Mouse (Mus musculus) embryonic facial prominence, embryonic 10.5 days (tissue): ENCODE data around the gene Paqr5. TPM values are rescaled to one million over a fixed set of nuclear protein-coding genes. Genes with fewer than 3 reads are reported as not detected.

Experiments used
- DNase-seq: peaks from one replicate; pipeline ENCODE4 v3.0.0-alpha.2; 2017; ENCODE audit warnings: low spot score
- H3K27ac ChIP-seq: fragments of 300-500 bp; sonication (generic); replicated peaks from 2 replicates; pipeline ENCODE4 v1.5.1; 2016; ENCODE audit warnings: mild to moderate bottlenecking
- H3K27me3 ChIP-seq: fragments of 300-500 bp; sonication (generic); replicated peaks from 2 replicates; pipeline ENCODE4 v1.6.1; 2016; ENCODE audit warnings: low read depth, mild to moderate bottlenecking; ENCODE audit not compliant: poor library complexity, severe bottlenecking
- H3K36me3 ChIP-seq: fragments of 300-500 bp; sonication (generic); replicated peaks from 2 replicates; pipeline ENCODE4 v1.6.1; 2016; ENCODE audit warnings: mild to moderate bottlenecking, moderate library complexity
- H3K4me1 ChIP-seq: fragments of 300-500 bp; sonication (generic); 2 replicates; pipeline ENCODE4 v1.6.1; 2016
- H3K4me3 ChIP-seq: fragments of 300-500 bp; sonication (generic); 2 replicates; pipeline ENCODE4 v1.5.1; 2016; ENCODE audit warnings: mild to moderate bottlenecking, moderate library complexity
- H3K9me3 ChIP-seq: fragments of 300-500 bp; sonication (generic); 2 replicates; pipeline ENCODE4 v1.6.1; 2016; ENCODE audit warnings: mild to moderate bottlenecking
- WGBS: fragments of 180-500 bp; shearing (Covaris S2); methylation state at CpG from one replicate; pipeline ENCODE4 v1.1.7; 2016; 5-methylcytosine and 5-hydroxymethylcytosine counted together
- polyA plus RNA-seq: library from polyadenylated mRNA; unstranded; fragments of >200 nt; fragmentation: Nextera tagmentation; extraction: Ambion mirVana; gene quantifications from 2 replicates; pipeline ENCODE4 v1.2.1, GENCODE M21; 2016

Gene Paqr5
- polyA plus RNA-seq, 1 experiment from 2014 or later, result 1.2 TPM

GRCm38 (mm10) chr9:61999653-62000420, 26.8 kb downstream of the Paqr5 start:
- Histone ChIP-seq H3K36me3 (no peaks in the 10 kb centered on the region), H3K27me3 (no peaks in the 10 kb centered on the region; the same call in none of the 2 replicates), H3K4me3 (no peak overlapping the region), H3K9me3 (no peaks in the 10 kb centered on the region), H3K4me1 (peaks cover 17% of the 10 kb centered on the region), H3K27ac (no peak overlapping the region)
- no peak for DNase-seq
- 73% methylated on average over 6 of the region's 6 CpGs for WGBS

- Histone ChIP-seq H3K4me3 (no peak overlapping the region), H3K36me3 (no peaks in the 10 kb centered on the region), H3K27me3 (no peaks in the 10 kb centered on the region; the same call in 1 of the 2 replicates), H3K9me3 (no peaks in the 10 kb centered on the region), H3K27ac (no peak overlapping the region), H3K4me1 (peaks cover 9% of the 10 kb centered on the region; the same call in 1 of the 2 replicates)
- DNase-seq, result peak; percentile 20
- WGBS, result 69% methylated on average over 6 of the region's 6 CpGs
Observed at GRCm38 (mm10) chr9:61997860-61998259, 28.8 kb downstream of the Paqr5 start.

- DNase-seq, result no peak
- Histone ChIP-seq H3K27ac (no peak overlapping the region), H3K4me3 (no peak overlapping the region), H3K9me3 (no peaks in the 10 kb centered on the region), H3K36me3 (no peaks in the 10 kb centered on the region), H3K27me3 (no peaks in the 10 kb centered on the region), H3K4me1 (no peaks in the 10 kb centered on the region)
- WGBS, result 66% methylated on average over 4 of the region's 4 CpGs
Observed at GRCm38 (mm10) chr9:61991158-61991557, 35.5 kb downstream of the Paqr5 start.

- H3K4me3 ChIP-seq, result no peak overlapping the region
- WGBS, result 39% methylated on average over 3 of the region's 3 CpGs
- H3K27me3 ChIP-seq, result no peaks in the 10 kb centered on the region
- no peak for DNase-seq
- H3K27ac ChIP-seq, result no peak overlapping the region
- no peaks in the 10 kb centered on the region for H3K9me3 ChIP-seq
- no peaks in the 10 kb centered on the region for H3K36me3 ChIP-seq
- no peaks in the 10 kb centered on the region for H3K4me1 ChIP-seq
Observed at GRCm38 (mm10) chr9:61990738-61991137, 35.9 kb downstream of the Paqr5 start.

DNA sequence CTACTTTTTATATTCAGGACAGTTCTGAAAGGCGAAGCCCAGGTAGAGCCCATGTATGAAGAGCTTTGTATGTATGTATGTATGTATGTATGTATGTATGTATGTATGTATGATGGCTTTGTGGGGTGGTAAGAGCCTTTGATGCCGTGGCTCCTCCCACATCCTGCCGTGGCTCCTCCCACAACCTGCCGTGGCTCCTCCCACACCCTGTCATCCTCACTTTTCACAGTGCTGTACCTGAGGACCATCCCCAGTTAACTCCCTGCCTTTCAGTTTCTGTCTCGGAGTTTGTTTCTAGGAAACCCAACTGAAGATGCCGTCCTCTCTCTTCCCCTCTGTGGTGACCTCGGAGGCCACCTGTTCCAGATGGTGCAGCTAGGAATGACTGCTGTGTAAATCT, 40.6 kb downstream of the Paqr5 start:
- Histone ChIP-seq H3K27ac (no peak overlapping the region), H3K9me3 (no peaks in the 10 kb centered on the region), H3K27me3 (no peaks in the 10 kb centered on the region), H3K4me1 (peaks cover 25% of the 10 kb centered on the region), H3K36me3 (no peaks in the 10 kb centered on the region), H3K4me3 (no peak overlapping the region)
- no peak for DNase-seq
- WGBS, result 85% methylated on average over 7 of the region's 7 CpGs

DNA sequence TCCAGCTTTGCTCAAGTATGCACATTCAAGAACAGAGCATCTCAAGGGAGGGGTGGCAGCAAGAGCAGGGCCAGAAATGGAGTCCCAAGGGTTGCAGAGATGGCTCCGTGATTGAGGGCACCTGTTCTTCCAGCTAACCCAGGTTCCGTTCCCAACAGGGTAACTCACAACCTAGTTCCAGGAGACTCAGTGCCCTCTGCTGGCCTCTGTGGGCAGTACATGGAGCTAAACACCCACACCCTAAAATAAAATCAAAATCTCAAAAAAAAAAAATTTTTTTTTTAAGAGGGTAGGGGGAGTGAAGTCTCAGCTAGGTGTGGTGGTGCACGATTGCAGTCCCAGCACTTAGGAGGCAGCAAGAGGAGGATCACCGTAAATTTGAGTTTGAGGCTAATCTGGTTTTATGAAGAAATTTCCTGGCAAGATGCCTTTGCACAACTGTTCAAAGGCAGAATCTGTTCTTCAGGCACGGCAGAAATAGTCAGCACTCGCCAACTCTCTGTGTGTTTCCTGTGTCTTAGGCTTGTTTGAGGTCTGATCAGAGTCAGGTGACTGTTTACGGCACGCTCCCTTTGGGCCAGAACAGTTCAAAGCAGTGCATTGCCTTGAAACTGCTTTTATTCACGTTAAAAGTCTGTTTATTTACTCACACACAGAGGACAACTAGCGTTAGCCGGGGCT, 41.3 kb downstream of the Paqr5 start:
- DNase-seq, result peak; percentile 60
- WGBS, result 61% methylated on average over 11 of the region's 11 CpGs
- no peaks in the 10 kb centered on the region for H3K9me3 ChIP-seq

GRCm38 (mm10) chr9:61982940-61983620, 43.6 kb downstream of the Paqr5 start:
- 86% methylated on average over 7 of the region's 7 CpGs for WGBS
- H3K4me3 ChIP-seq, result no peak overlapping the region
- H3K9me3 ChIP-seq, result no peaks in the 10 kb centered on the region
- no peak for DNase-seq
- H3K36me3 ChIP-seq, result no peaks in the 10 kb centered on the region
- H3K27ac ChIP-seq, result no peak overlapping the region
- H3K27me3 ChIP-seq, result no peaks in the 10 kb centered on the region
- peaks cover 26% of the 10 kb centered on the region for H3K4me1 ChIP-seq

More for the DNA sequence above, 41.3 kb downstream of the Paqr5 start:
- Histone ChIP-seq H3K27ac (no peak overlapping the region), H3K4me3 (no peak overlapping the region), H3K27me3 (no peaks in the 10 kb centered on the region), H3K36me3 (no peaks in the 10 kb centered on the region), H3K4me1 (peaks cover 26% of the 10 kb centered on the region)

- Histone ChIP-seq H3K9me3 (no peaks in the 10 kb centered on the region), H3K4me1 (peaks cover 26% of the 10 kb centered on the region), H3K4me3 (no peak overlapping the region), H3K36me3 (no peaks in the 10 kb centered on the region), H3K27me3 (no peaks in the 10 kb centered on the region), H3K27ac (no peak overlapping the region)
- no peak for DNase-seq
- 82% methylated on average over 5 of the region's 5 CpGs for WGBS
Observed at GRCm38 (mm10) chr9:61981876-61982275, 44.8 kb downstream of the Paqr5 start.

DNA sequence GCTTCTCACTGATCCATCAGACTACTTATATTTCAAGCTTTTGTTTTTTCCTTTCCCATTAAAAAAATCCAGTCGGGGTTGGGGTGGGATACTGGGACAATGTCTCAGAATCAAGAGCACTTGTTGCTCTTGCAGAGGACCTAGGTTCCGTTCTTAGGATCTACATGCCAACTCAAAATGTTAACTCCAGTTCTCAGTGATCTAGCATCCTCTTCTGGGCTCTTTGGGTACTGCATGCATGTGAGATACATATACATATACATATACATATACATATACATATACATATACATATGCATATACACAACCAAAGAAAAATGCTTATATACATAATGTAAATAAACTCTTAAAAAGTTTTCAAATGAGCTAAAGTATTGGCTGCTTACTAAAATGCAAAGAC, 46.7 kb downstream of the Paqr5 start:
- no peaks in the 10 kb centered on the region for H3K27me3 ChIP-seq
- no peaks in the 10 kb centered on the region for H3K36me3 ChIP-seq
- H3K4me3 ChIP-seq, result no peak overlapping the region
- H3K4me1 ChIP-seq, result peaks cover 21% of the 10 kb centered on the region
- no peaks in the 10 kb centered on the region for H3K9me3 ChIP-seq
- 87% methylated on average over 2 of the region's 2 CpGs for WGBS
- DNase-seq, result no peak
- no peak overlapping the region for H3K27ac ChIP-seq

DNA sequence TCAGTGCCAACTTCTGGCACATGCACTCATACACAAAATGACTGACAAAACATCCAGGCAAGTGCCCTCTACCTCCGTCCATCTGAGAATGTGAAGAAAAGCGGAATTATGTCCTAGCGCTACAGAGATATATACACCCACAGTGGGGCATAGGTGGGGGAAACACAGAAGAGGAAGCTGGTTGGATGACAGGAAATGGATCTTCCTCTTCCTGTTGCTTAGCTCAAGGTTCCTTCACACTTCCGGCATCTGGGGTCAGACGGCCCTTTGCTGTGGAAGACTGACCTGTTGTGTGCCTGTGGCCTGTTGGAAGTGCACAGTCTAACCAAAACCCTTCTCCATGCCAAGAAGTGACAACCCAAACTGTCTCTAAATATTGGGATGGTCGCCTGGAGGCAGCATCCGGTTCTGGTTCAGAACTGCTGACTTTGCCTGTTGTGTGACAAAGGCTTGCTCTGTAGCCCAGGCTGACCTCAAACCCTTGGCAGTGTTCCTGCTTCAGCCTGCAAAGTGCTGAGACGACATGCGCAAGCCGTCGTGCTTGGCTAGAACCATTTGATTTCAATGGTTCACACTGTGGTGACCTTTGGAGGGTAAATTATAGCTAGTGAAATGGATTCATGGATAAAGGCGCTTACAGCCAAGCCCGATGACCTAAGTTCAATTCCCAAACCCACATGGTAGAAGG, 49.3 kb downstream of the Paqr5 start:
- no peak for DNase-seq
- H3K36me3 ChIP-seq, result no peaks in the 10 kb centered on the region
- H3K4me3 ChIP-seq, result no peak overlapping the region
- H3K27ac ChIP-seq, result no peak overlapping the region
- no peaks in the 10 kb centered on the region for H3K27me3 ChIP-seq
- no peaks in the 10 kb centered on the region for H3K9me3 ChIP-seq
- WGBS, result 88% methylated on average over 13 of the region's 13 CpGs
- peaks cover 10% of the 10 kb centered on the region for H3K4me1 ChIP-seq

- 52% methylated on average over 9 of the region's 9 CpGs for WGBS
- Histone ChIP-seq H3K27me3 (peaks cover 6% of the 10 kb centered on the region), H3K27ac (no peak overlapping the region), H3K4me1 (peaks cover 15% of the 10 kb centered on the region), H3K9me3 (no peaks in the 10 kb centered on the region), H3K36me3 (no peaks in the 10 kb centered on the region), H3K4me3 (no peak overlapping the region)
- DNase-seq, result no peak
Observed at GRCm38 (mm10) chr9:61972031-61972430, 54.6 kb downstream of the Paqr5 start.

- no peak for DNase-seq
- H3K27ac ChIP-seq, result 0 out of 2 replicates have a peak overlapping the region, but pooled peaks have one; percentile 21
- H3K4me1 ChIP-seq, result peaks cover 15% of the 10 kb centered on the region
- H3K9me3 ChIP-seq, result no peaks in the 10 kb centered on the region
- 73% methylated on average over 3 of the region's 3 CpGs for WGBS
- no peaks in the 10 kb centered on the region for H3K36me3 ChIP-seq
- no peak overlapping the region for H3K4me3 ChIP-seq
- peaks cover 6% of the 10 kb centered on the region for H3K27me3 ChIP-seq
Observed at GRCm38 (mm10) chr9:61971045-61971444, 55.6 kb downstream of the Paqr5 start.
